Mouse (Mus musculus) heart, postnatal 4 days (tissue): Measurements from ENCODE around the gene Lctl. TPM values are rescaled to one million over a fixed set of nuclear protein-coding genes. Genes with fewer than 3 reads are reported as not detected.

Source experiments
- DNase-seq: peaks from one replicate; pipeline ENCODE4 v3.0.0; 2021
- total RNA-seq, 2 experiments: library from RNA; stranded (reverse); gene quantifications; 2 replicates each; pipeline ENCODE4 v1.2.3; 2021

Lctl gene
- under 1 TPM; 0.67 to 0.68 TPM for total RNA-seq

GRCm38 (mm10) chr9:64116876-64117275 lies at the start of gene Lctl:
TSS of gene Lctl (plus strand) at chr9:64117147.
- DNase-seq: peak; percentile 70

DNA sequence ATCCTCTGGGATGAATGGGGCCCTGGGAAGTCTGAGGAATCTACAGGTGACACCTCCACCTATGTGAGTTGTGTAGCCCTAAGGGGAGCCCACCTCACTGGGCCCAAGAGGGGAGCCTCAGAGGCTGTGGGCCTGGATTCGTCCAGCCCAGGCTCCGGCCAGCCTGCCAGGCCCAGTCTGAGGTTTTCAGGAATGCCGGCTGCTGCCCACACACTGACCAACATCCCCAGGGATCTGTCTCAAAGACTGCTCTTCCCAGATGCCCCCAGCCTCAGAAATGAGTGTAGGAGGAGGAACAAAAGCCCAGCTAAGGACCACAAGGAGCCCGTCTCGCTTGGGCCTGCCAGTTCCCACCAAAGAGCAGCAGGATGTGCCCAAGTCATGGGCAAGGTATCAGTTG lies 49.2 kb upstream of the Lctl start:
- no peak for DNase-seq

DNA sequence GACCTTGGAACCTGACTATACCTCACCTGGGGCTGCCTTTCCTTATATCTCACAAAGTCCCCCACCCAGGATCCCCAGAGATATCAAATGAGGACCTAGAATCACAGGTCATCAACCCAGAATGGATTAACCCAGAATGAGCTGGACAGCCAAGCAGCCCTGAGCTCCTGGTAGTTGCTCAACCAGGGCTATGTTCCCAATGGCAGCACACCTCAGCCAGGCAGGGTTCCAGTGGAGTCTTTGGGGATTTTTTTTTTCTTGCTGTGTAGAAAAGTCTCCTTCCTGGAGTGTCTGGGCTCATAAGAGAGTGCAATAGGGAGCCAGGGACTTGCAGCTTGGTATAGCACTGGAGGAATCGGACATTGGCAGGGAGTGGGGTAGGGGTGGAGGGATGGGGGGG lies 48.4 kb upstream of the Lctl start:
- DNase-seq: no peak

- DNase-seq: no peak
These were observed 47.8 kb upstream of the Lctl start for GRCm38 (mm10) chr9:64069131-64069530.

DNA sequence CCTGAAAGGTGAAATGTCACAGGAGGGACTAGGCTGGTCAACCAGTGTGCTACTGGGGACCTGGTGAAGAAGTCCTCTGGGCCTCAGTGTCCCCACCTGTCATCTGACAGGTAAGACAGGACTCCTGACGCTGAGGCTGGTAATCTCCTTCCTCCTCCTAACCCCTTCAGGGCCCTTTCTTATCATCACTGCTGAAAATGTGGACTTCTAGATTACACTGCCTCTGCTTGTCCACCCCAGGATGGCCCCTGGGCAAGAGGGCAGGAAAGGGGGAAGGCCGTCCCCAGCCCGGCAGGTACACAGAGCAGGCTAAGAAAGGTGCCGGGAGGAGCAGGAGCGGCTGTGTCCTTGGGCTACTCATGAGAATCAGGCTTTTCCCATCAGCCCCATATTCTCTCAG lies 46.3 kb upstream of the Lctl start:
- DNase-seq: no peak

- DNase-seq: no peak
These were observed 42.1 kb upstream of the Lctl start for GRCm38 (mm10) chr9:64074831-64075230.

GRCm38 (mm10) chr9:64076412-64076811 lies 40.5 kb upstream of the Lctl start:
- DNase-seq: no peak

- DNase-seq: peak; percentile 42
These were observed 38.6 kb upstream of the Lctl start for GRCm38 (mm10) chr9:64078386-64078792.

DNA sequence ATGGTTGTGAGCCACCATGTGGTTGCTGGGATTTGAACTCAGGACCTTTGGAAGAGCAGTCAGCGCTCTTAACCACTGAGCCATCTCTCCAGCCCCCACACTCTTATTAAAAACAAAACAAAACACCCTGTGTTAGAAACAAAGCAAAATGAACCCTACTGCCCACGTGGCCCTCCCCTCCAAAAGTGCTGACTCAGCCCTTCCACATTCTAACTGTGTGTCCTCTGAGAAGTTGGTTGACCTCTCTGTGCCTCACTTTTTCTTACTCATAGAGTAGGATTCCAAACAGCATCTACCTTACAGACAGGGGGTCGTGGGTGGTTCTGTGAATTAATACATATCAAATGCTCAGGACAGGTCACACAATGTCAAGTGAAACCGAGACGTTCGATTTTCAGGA lies 37.0 kb upstream of the Lctl start:
- no peak for DNase-seq

GRCm38 (mm10) chr9:64084231-64084630 lies 32.7 kb upstream of the Lctl start:
- peak; percentile 52 for DNase-seq

- peak; percentile 70 for DNase-seq
These were observed 32.1 kb upstream of the Lctl start for GRCm38 (mm10) chr9:64084661-64085399.

GRCm38 (mm10) chr9:64085976-64086375 lies 31.0 kb upstream of the Lctl start:
- DNase-seq: no peak

DNA sequence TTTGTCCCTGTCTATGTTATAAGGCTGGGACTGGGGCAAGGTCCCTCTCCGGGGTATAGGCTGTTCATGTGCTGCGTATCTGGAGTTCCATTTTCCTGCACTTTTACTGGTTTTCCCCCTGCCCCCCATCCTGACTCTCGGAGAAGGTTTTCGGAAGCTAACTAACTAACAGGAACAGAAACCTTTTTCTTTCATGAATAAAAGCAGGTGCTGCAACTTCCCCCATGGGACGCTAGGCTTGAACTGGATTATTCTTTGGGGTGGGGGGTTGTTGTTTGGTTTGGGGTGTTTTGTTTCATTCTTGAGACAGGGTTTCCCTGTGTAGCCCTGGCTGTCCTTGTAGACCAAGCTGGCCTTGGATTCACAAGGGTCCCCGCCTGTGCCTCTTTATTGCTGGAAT lies 30.4 kb upstream of the Lctl start:
- DNase-seq: no peak

DNA sequence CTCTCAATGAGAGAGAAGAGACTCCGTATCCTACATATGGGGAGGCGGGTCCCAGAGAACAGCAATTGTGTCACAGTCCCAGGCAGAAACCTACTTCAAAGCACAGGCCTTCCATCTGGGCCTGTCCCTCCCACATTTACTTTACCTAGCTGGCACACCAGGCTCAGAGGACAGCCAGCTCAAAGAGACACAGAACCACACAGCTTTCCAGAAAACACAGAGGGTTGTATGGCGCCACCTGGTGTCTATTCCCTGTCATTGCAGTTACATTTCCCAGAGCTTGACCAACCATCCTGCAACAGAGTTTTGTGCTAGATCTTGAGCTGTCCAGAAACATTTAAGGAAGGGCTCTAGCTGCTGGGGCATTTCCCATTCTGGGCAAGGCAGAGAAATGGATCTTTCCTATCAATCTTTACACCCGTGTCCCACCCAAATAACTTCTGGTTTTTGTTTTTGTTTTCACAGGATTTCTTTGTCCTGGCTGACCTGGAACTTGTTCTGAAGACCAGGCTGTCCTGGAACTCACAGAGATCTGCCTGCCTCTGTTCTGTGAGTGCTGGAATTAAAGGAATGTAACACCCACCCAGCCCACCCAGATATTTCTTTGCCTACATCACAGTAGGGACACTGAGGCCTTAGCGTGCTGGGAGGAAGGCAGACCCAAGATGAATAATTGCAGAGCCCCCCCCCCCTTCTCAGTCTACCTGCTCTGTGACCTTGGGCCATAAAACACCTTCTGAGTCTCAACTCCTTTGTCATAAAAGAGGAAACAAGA lies 29.3 kb upstream of the Lctl start:
- peak; percentile 85 for DNase-seq

GRCm38 (mm10) chr9:64088346-64088745 lies 28.6 kb upstream of the Lctl start:
- no peak for DNase-seq

DNA sequence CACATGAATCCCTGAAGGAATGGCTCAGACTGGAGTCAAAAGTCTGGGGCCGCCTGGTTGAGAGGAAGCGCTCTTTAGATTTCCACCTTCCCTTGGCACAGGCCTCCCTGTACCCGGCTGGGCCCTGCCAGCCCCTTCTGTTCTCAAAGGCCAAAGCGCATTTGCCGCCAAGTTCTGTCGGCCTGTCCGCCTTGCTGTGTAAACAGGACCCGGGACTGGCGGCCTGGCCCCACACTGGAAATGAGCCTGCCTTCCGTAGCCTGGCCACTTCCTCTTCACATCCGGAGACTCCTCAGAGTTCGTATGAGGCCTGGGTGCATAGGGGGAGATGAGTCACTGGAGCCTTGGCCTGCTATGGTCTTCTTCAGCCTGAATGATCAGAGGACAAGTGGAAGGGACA lies 27.9 kb upstream of the Lctl start:
- DNase-seq: peak; percentile 58

DNA sequence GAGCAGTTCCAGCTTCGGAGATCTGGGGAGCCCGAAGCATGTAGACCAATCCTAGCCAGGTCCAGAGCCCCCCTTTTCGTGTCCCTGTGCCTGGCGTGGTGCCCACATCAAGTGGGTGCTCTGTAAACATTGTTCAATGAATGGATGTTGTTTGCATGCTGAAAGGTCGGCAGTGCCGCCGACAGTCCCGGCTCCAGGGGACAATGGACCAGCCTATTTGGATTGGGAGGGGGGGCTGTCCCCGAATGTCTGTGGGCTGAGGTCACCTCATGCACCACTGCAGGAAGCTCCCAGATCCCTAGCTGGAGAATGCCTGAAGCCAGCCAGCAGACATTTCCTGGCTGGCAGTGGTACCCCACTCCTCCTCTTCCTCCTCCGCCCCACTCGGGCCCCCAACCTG lies 22.9 kb upstream of the Lctl start:
- peak; percentile 60 for DNase-seq

- DNase-seq: peak; percentile 39
These were observed 18.7 kb upstream of the Lctl start for GRCm38 (mm10) chr9:64098282-64098681.

DNA sequence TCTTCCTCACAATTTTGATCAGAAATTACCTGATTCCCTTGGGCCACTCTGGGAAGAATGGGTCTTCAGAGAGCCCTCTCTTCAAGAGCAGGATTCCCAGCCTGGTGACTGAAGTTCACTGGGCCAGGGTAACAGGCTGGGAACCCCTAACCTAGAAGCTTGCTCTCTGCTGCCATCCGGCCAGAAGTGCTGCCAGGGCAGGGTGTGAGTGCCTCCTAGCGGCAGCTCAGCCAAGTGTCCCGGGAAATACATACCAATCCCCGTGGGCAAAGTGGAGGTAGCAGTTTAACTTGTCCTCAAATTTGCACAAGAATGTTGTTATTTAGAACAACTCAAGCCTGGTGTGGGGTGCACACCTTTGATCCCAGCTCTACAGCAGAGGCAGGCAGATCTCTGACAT lies 16.5 kb upstream of the Lctl start:
- DNase-seq: peak; percentile 86

GRCm38 (mm10) chr9:64105301-64105700 lies 11.6 kb upstream of the Lctl start:
- DNase-seq: no peak

GRCm38 (mm10) chr9:64110502-64110901 lies 6.4 kb upstream of the Lctl start:
- DNase-seq: no peak

GRCm38 (mm10) chr9:64114646-64115045 lies 2.3 kb upstream of the Lctl start:
- peak; percentile 67 for DNase-seq

- no peak for DNase-seq
These were observed 1.2 kb upstream of the Lctl start for GRCm38 (mm10) chr9:64115756-64116155.

GRCm38 (mm10) chr9:64119898-64120297 lies 3.0 kb downstream of the Lctl start:
- DNase-seq: peak; percentile 74
